Mouse (Mus musculus) megakaryocyte progenitor cell, adult 5-6 weeks (primary cell): ENCODE measurements around the gene Iqcf4. TPM values are rescaled to one million over a fixed set of nuclear protein-coding genes. Genes with fewer than 3 reads are reported as not detected.
"Not testable (repeated sequence)": the region's sequence is repeated elsewhere in the genome, so short reads cannot be mapped to it uniquely, and the experiment has no call there.

Experiments used
- ATAC-seq: replicated peaks from 2 replicates; pipeline ENCODE4 v1.8.0; 2016; ENCODE audit warnings: mild to moderate bottlenecking, moderate TSS enrichment, inconsistent platforms; ENCODE audit not compliant: poor library complexity
- total RNA-seq, 2 experiments: library from RNA; stranded (forward) in 1 of 2; stranded (reverse) in 1 of 2; fragments of 157-497, 149-512 nt in 1 of 2; fragments of 200-1000 nt in 1 of 2; gene quantifications; 2 replicates each; pipeline versions ENCODE4 v1.2.3 to v1.2.4; 2015 to 2017

Iqcf4 gene
- total RNA-seq (2015) (not detected in 2 replicates), total RNA-seq (2017) (not detected in 2 replicates)

DNA sequence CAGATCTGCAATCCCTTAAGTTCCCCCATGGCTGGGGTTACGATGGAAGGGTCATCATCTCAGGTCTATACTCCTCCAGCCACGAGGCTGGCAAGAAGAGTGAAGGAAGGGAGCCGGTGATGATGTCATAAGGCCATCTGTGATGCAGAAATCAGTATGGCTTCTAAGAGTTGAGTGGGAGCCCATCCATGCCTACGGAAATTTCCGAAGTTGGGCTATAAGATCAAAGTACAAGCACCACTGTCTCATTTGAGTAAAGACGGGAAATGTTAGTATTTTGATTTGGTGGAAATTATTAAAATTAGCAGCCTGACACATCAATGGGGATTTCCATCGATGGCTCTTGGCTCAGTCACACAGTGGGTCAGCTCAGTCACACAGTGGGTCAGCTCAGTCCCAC, at the start of gene Iqcf4:
TSS of gene Iqcf4 (minus strand) at position 101 of the 400 bp plus-strand sequence.
- no peak for ATAC-seq

DNA sequence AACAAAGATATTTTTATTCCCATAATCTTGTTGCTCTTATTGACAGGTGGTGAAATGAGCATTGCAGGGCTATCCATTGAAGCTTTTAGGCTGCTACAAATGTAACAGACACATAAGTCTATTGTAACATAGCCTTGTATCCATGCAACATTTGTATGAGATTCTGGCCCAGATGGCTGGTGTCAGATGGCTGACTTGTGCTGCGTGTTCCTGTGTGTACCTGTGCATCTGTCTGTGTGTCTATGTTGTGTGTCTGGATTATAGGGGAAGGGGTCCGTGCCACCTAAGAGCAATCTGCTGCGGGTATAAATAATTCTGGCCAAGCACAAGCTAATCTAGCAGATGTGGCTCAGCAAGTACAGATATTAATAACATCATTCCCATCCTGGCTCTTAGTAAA, 46.7 kb upstream of the Iqcf4 start:
- ATAC-seq, result no peak

DNA sequence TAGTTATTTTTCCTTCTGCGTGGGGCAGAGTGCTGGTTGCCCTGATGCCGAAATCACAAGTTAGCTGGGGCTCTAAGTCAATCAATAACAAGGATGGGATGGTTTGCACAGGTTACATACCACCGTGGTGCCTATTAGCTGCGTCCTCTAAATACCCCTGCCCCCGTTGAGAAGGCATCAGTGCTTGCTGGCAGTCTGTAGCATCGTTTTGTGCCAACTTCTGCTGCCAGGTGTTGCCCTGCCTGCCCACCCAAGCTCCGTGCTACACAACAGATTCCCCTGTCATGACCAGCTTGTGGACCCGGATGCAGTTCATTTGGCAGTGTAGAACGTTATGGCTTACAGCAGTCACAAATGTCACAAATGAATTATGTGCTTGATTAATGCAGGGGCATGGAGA, 45.5 kb upstream of the Iqcf4 start:
- ATAC-seq, result no peak

DNA sequence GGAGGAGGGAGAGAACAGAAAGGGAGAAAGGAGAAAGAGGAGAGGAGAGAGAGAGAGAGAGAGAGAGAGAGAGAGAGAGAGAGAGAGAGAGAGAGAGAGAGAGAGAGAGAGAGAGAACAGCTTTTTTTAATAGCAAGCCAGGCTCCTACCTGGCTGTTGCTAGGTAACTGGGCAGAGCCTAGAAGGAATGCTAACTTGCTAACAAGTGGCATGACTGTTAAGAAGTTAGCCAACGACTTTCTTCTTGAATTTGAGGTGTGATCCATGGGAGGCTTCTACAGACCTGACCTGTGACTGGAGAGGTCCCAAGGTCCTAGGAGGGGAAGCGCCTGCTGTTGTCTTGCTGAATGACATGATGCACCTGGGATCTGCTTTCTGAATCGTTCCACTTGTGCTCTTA, 43.8 kb upstream of the Iqcf4 start:
- ATAC-seq, result no peak

DNA sequence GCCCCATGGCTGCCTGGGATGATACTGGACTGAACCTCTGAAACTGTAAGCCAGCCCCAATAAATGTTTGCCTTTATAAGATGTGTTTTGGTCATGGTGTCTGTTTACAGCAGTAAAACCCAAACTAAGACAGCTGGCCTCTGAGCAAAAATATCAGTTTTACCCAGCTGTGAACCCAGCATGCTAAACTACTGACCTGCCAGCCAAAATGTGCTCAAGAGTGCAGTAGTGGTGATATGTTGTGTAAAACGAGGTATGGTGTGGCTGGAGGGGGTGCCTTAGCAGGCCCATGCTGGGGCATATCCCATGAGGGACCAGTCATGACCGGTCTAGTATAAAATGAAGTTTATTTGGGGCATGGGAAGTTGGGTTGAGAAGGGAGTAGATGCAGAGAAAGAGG, 43.2 kb upstream of the Iqcf4 start:
- ATAC-seq, result no peak

DNA sequence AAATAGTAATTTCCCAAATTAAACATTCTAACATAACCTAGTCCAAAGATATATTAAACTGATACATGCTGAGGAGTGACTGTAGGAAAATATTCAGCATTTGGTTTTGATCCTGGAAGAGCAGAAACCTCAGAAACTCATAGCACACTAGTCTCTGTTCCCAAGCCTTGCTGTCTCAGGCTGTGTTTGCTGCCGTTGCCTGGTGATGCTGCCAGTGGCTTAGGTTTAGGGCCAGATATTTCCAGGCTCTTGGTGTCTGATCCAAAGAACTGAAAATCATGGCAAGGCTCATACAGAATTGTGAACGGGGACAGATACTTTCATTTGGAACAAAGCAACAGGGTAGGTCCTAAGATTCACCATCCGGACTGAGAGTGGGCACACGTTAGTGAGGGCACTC, 39.9 kb upstream of the Iqcf4 start:
- no peak for ATAC-seq

DNA sequence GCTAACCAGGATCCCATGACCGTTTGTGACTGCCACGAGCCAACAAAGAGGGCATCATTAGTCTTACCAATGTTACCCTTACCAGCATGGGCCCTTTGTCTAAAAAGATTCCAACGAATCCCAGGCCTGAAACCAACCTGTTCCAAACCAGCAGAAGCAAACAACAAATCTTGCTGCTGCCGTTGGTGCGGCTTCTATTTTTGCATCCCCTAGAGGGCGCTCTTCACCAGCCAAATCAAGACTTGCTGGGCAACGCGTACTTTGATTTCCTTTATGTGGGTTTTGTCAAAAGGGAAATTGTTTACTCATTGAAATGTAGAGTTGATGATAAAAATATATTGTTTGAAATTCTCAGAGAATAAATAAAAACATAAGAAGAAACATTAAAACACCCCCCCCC, 29.8 kb upstream of the Iqcf4 start:
- ATAC-seq, result 0 out of 2 replicates have a peak, but pooled peaks have one; percentile 31

DNA sequence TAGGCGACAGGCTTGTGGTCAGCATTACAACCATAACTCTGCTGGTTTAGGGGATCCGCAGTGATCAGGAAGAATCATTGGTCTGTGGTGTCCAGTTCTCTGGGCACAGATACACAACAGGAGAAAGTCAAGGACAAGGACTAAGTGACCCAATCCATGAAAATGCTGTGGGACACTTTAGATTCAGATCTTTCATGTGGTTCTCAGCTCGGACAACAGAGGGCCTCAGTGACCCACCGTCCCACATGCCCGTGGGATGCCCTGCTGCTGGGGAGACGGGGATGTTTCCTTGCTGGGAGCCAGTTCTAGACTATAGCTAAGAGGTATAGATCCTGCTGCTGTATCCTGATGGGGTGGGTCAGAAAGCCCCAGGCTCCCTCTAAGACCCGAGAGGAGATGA, 27.7 kb upstream of the Iqcf4 start:
- no peak for ATAC-seq

DNA sequence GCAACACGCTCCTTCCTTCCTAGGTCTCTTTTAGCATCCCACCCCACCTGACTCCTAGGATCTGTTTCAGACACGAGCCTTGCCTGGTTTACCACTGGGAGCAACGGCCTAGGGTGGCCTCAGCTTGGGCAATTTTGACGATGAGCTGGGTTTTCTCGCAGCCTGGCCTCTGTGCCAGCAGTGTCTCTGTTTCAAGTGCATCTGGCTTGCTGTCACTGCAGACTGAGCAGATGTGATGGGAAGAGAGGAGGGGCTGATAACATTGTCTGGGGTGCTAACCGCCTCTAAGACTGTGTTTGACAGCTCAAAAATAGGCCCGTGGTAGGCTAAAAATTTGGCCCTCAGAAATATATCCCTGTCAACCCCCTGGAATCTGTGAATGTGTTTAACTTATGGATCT, 25.0 kb upstream of the Iqcf4 start:
- no peak for ATAC-seq

DNA sequence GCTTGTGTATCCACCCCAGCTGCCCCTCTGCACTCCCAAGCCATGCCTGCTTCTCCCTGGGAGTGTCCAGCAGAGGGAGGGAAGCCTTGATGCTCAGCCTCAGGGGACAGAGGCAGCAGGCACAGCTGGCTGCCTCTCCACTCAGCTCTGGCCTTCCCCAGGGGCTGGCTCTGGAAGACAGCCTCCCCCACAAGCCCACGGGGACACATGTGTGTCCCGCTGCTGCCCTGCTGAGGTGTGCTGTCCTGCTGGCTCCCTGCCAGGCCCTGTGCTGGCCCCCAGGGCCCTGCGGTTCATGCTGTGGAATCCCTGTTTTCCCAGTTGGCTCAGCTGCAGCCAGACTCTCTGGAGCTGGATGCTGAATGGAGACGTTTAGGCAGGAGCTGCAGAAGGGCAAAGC, 24.6 kb upstream of the Iqcf4 start:
- ATAC-seq, result not testable (repeated sequence)

DNA sequence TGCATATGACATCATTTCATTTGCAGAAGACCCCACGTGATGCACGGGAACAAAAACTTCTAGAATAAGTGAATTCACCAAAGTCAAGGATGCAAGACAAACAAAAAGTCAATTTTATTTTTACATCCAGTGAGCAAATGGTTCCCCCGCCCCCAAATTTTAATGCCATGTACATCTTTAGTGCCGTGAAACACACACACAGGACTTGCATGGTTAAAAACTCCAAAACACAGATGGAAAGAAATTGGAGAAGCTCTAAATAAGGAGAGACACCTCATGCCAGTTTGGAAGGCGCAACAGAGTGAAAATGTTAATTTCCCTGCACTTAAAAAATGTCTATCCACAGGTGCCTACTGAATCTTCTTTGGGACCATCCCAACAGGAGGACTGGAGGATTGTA, 21.4 kb upstream of the Iqcf4 start:
- ATAC-seq, result no peak

DNA sequence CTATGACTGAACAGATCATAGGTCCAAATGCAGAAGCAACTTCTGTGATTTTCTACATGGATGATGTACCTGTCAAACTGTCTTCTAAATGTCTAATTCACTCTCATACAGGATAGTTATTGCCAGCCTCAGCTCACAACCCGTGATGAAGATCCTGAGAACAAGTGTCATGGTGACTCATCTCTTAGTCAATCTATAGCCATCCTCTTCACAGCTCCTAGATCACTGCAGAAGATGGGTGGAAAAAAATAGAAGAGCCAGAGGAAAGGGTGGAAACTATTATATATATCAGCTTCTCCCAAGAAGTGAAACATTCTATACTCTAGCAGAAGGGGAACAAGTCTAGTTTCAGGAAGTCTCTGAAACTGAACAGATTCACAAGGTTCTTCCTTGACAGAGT, 11.8 kb upstream of the Iqcf4 start:
- no peak for ATAC-seq

DNA sequence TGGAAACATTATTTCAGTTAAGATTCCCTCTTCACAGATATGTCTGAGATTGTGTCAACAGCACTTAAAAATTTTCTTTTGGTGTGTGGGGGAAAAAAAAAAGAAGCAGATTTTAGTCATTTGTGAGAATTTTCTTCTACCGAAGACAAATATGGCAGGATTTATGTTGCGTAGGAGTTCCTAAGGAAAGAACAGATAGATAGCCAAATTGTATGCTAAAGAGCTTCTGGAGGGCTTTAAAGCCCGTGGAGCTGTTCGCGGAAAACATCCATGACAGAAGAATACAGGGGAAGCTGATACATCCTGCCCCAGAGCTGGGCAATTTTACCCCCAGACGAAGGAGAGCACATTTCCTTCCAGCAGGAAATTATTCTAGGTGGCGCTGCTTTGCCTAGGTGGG, 9.2 kb upstream of the Iqcf4 start:
- no peak for ATAC-seq

DNA sequence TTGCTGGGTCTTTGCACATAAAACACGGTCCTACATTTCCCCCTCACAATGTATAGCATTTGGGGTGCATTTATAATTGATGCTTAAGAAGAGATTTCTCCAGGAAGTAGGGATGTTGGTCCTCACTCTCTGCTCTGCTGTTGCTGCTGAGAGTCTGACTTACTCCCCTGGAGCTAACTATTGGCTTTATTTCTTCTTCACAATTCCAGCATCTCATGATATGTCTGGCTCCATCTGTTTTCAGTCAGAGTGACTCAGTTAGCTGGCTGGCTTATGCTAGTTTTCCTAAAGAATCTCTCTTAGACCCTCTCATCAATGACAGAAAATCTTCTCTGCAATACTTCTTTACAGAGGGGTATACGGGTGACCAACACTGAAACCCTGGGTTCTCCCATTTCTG, 5.3 kb upstream of the Iqcf4 start:
- no peak for ATAC-seq

DNA sequence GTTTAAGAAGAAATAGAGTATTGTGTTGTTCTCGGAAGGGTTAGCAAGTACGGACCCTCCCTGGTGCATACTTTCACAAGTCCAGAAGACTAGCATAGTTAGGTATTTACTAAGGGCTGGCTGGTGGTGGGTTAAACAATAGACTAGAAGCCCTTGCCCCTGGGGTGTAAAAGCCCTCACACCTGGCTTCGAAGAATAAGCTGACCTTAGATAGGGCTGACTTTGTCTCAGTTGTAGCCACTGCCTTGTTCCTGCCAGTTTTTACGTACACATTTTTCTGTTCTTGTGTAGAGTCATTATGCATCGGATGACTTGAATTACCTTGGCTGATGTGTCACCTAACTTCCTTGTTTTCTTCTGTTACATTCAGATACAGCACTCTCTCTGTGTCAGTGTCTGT, 2.6 kb upstream of the Iqcf4 start:
- no peak for ATAC-seq

DNA sequence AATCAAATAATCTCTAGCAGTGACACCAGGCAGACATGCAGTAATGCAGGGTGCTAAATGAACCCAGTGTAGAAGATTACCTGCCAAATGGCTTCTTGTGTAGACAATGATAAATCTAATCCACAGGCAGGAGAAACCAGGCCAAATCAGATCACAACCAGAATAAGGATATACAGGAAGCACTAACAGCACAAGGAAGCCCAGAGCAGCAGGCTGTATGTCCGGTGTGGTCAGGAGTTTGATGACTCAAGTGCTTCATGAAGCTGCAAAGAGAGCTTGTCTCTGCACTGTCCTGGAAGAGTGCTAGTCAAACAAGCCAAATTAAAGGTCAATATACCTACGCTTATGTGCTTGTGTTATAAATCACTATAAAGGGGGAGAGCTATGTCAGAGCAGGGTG, 1.4 kb upstream of the Iqcf4 start:
- ATAC-seq, result no peak

DNA sequence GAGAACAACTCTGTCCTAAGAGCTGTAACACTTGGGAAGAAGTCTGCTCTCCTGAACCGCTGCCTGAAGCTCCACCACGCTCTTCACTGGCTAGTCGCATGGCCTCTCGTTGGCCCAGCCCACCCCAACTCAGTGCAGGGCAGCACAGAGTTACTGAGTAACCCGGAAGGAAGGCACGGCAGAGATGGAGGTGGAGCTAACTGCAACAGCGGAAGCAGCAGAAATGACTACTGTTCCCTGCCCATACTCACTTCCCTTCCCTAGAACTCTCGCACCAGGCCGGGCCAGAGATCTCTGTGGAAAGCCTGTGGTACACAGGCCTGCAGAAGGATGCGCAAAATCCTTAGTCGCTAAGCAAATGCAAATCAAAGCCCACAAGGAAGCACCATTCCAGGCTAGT, 4.4 kb downstream of the Iqcf4 start:
- ATAC-seq, result peak; percentile 61; the same call in 1 of the 2 replicates

DNA sequence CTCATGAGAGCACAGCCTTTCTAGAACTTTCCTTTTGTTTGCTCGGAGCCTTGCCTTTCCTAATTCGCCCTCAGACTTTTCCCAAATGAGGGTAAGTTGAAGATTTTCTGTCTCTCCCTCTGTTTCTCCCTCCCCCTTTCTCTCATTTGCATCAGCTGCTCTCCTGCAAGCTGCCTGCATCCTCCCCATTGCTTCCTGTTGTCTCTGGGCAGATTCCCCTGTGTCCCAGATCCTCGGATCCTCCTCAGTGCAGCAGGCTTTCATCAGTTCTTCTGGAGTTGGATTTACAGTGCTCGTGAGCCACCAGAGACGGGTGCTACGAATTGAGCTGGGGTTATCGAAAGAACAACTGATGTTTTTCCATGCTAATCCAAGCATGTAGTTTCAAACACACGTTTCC, 6.8 kb downstream of the Iqcf4 start:
- no peak for ATAC-seq

DNA sequence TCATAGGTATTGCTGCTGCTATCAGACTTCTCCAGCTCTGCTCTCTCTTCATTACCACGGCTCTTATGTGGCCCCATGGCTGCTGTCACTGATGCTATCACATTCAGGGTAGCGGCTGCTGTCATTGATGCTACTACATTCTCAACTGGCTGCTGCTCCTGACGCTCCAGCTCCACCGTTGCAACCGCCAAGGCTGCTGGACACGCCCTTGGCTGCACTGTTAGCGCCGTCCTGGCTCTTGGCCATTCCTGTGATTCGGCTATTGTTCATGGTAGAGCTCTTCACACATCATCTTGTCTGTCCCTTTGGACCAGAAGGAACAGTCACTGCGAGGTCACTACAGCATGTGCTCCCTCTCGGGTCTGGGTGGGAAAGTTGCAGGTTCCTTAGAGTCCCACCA, 8.5 kb downstream of the Iqcf4 start:
- no peak for ATAC-seq

DNA sequence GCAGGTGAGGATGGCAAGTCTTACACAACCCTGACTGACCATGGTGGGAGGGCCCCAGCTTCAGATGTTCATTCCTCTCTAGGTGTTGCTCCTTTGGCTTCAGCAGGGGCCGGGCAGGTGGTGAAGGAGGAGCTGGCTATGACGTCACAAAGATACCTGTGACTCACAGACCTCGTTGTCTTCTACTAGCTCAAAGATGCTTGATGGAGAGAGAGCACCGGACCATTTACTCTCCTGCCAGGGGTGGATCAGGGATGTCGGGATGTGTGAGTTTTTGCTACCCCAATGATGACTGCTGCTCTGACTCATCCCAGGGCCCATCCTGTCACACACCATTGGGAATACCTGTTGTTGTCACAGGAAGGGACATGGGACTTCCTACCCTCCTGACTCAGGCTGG, 9.3 kb downstream of the Iqcf4 start, which contains the start of gene Iqcf3:
TSS of gene Iqcf3 (minus strand) at position 101 of the 400 bp plus-strand sequence.
- ATAC-seq, result no peak

DNA sequence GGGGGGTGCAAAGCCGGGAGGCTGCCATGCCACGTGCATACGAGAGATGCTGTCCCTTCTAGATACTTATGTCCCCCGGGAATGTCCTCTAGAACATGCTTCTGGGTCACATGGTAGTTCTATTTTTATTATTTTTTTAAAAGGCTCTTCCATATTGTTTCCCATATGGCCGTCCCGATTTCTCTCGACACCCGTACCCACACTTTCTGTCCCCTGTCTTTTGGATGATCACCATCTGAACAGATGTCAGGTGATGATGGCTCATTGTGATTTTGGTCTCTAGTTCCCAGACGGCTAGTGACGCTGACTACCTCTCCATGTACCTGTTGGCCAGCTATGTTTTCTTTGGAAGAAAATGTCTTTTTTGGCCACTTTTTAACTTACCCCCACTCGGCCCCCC, 35.8 kb downstream of the Iqcf4 start:
- ATAC-seq, result no peak

DNA sequence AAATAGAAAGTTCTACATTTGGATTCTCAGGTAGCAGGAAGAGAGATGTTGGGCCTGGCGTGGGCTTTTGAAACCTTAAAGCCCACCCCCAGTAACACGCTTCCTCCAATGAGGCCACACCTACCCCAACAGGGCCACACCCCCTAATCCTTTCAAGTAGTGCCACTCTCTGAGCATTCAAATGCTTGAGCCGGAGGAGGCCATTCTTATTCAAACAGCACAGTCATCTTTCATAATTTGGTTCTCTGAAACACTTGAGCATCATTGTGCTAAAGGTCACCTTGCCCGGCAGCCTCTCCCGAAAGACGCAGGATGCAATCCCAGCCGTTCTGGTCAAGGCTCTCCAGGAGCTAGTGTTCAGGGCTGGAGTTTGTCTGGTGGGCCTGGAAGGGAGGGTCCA, 36.5 kb downstream of the Iqcf4 start:
- ATAC-seq, result no peak

DNA sequence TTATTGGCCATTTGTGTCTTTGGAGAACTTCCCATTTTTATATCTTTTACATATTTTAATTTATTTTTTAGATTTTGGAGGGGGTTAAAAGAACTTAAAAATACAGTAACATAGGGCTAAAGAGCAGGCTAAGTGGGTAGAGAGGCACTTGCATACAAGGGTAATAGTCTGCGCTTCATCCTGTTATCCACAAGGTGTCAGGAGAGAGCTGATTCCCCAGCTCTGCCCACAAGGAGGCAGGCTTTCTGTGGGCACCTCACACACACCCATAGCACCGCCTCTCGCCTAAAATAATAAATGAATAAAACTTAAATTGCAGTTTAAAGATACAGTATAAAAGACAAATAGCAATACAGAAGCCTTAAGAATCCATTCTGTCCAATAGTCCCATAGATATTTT, 39.0 kb downstream of the Iqcf4 start:
- peak; percentile 99 for ATAC-seq

DNA sequence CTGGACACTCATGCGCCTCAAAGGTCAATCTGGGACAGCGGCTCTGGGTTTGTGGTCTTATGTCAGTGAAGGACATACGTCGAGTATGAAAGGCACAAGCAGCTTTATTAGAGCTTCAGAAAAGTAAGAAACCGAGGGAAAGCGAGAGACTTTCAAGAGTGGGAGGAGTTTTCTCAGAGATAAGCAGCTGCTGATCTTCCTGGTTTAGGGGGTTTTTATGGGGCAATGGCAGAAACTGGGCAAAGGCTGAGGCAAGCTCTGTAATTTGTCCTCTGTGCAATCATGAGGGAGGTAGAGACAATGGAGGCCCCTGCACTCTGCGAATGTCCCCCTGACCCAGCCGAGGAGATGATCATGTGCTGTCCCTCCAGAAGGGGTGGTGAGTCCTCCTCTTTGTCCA, 50.9 kb downstream of the Iqcf4 start:
- no peak for ATAC-seq
